Mouse (Mus musculus) induced T-regulatory cell, adult 2 months (primary cell): Measurements from ENCODE around the gene Mllt11.

Experiments used
- DNase-seq: peaks from one replicate; pipeline ENCODE4 v3.0.0-alpha.2; 2012; ENCODE audit warnings: low read depth

Mllt11 gene

GRCm38 (mm10) chr3:95217255-95218134, 14.5 kb downstream of the Mllt11 start, which contains the start of gene Gabpb2:
TSS of gene Gabpb2 (minus strand) at chr3:95217916.
- DNase-seq, result peak; percentile 96

- DNase-seq, result no peak
Observed at GRCm38 (mm10) chr3:95216655-95217254, 15.2 kb downstream of the Mllt11 start.

GRCm38 (mm10) chr3:95213609-95213975, 18.4 kb downstream of the Mllt11 start:
- peak; percentile 10 for DNase-seq

GRCm38 (mm10) chr3:95212889-95213608, 18.9 kb downstream of the Mllt11 start:
- peak; percentile 46 for DNase-seq

GRCm38 (mm10) chr3:95210585-95210984, 21.4 kb downstream of the Mllt11 start:
- DNase-seq, result peak; percentile 62

GRCm38 (mm10) chr3:95208286-95208685, 23.7 kb downstream of the Mllt11 start:
- no peak for DNase-seq

GRCm38 (mm10) chr3:95203880-95204279, 28.1 kb downstream of the Mllt11 start:
- DNase-seq, result no peak

- no peak for DNase-seq
Observed at GRCm38 (mm10) chr3:95200562-95200961, 31.4 kb downstream of the Mllt11 start.

- DNase-seq, result no peak
Observed at GRCm38 (mm10) chr3:95200132-95200531, 31.8 kb downstream of the Mllt11 start.

GRCm38 (mm10) chr3:95199101-95199500, 32.9 kb downstream of the Mllt11 start:
- no peak for DNase-seq

GRCm38 (mm10) chr3:95195772-95196171, 36.2 kb downstream of the Mllt11 start:
- DNase-seq, result no peak

GRCm38 (mm10) chr3:95194721-95195135, 37.2 kb downstream of the Mllt11 start:
- no peak for DNase-seq

GRCm38 (mm10) chr3:95186888-95187287, 45.1 kb downstream of the Mllt11 start:
- no peak for DNase-seq

GRCm38 (mm10) chr3:95186100-95186499, 45.9 kb downstream of the Mllt11 start:
- no peak for DNase-seq

GRCm38 (mm10) chr3:95184796-95185577, 47.0 kb downstream of the Mllt11 start:
- DNase-seq, result no peak

- DNase-seq, result no peak
Observed at GRCm38 (mm10) chr3:95181841-95182240, 50.1 kb downstream of the Mllt11 start.

- DNase-seq, result no peak
Observed at GRCm38 (mm10) chr3:95179890-95180289, 52.1 kb downstream of the Mllt11 start.

- DNase-seq, result no peak
Observed at GRCm38 (mm10) chr3:95178948-95179347, 53.0 kb downstream of the Mllt11 start.

- DNase-seq, result no peak
Observed at GRCm38 (mm10) chr3:95177583-95177982, 54.4 kb downstream of the Mllt11 start.

- DNase-seq, result no peak
Observed at GRCm38 (mm10) chr3:95176500-95176899, 55.5 kb downstream of the Mllt11 start.

- DNase-seq, result peak; percentile 90
Observed at GRCm38 (mm10) chr3:95174011-95174592, 57.9 kb downstream of the Mllt11 start.
